Mouse (Mus musculus) limb, embryonic 15.5 days (tissue): ENCODE data around the gene Far2. TPM values are rescaled to one million over a fixed set of nuclear protein-coding genes. Genes with fewer than 3 reads are reported as not detected.
"Not testable (repeated sequence)": the region's sequence is repeated elsewhere in the genome, so short reads cannot be mapped to it uniquely, and the experiment has no call there.

Experiments
- ATAC-seq: fragments of 200-750 bp; cut with Nextera tagmentation; 2 replicates; pipeline ENCODE4 v1.8.0; 2017; ENCODE audit warnings: low read depth, moderate TSS enrichment; ENCODE audit not compliant: insufficient number of reproducible peaks, low FRiP score, low TSS enrichment
- H3K27ac ChIP-seq: fragments of 300-500 bp; sonication (generic); 2 replicates; pipeline ENCODE4 v1.5.1; 2015; ENCODE audit warnings: moderate library complexity, mild to moderate bottlenecking, inconsistent platforms
- H3K27me3 ChIP-seq: fragments of 300-500 bp; sonication (generic); 2 replicates; pipeline ENCODE4 v1.6.1; 2015; ENCODE audit warnings: inconsistent platforms
- H3K36me3 ChIP-seq: fragments of 300-500 bp; sonication (generic); 2 replicates; pipeline ENCODE4 v1.6.1; 2015; ENCODE audit warnings: inconsistent platforms
- H3K4me1 ChIP-seq: fragments of 300-500 bp; sonication (generic); 2 replicates; pipeline ENCODE4 v1.6.1; 2015; ENCODE audit warnings: inconsistent platforms
- H3K4me2 ChIP-seq: fragments of 300-500 bp; sonication (generic); 2 replicates; pipeline ENCODE4 v1.6.1; 2015; ENCODE audit warnings: mild to moderate bottlenecking, inconsistent platforms
- H3K4me3 ChIP-seq: fragments of 300-500 bp; sonication (generic); 2 replicates; pipeline ENCODE4 v1.5.1; 2015; ENCODE audit warnings: mild to moderate bottlenecking, inconsistent platforms
- H3K9ac ChIP-seq: fragments of 300-500 bp; sonication (generic); 2 replicates; pipeline ENCODE4 v1.6.1; 2015; ENCODE audit warnings: inconsistent platforms
- H3K9me3 ChIP-seq: fragments of 300-500 bp; sonication (generic); 2 replicates; pipeline ENCODE4 v1.6.1; 2016; ENCODE audit warnings: inconsistent platforms
- WGBS: fragments of 180-500 bp; shearing (Covaris S2); methylation state at CpG from one replicate; pipeline ENCODE4 v1.1.7; 2015; 5-methylcytosine and 5-hydroxymethylcytosine counted together
- polyA plus RNA-seq: library from polyadenylated mRNA; unstranded; fragments of >200 nt; fragmentation: Nextera tagmentation; extraction: Ambion mirVana; gene quantifications from 2 replicates; pipeline ENCODE4 v1.2.1, GENCODE M21; 2015

The Far2 gene
- polyA plus RNA-seq, 1 experiment from 2014 or later: 3.1 TPM

DNA sequence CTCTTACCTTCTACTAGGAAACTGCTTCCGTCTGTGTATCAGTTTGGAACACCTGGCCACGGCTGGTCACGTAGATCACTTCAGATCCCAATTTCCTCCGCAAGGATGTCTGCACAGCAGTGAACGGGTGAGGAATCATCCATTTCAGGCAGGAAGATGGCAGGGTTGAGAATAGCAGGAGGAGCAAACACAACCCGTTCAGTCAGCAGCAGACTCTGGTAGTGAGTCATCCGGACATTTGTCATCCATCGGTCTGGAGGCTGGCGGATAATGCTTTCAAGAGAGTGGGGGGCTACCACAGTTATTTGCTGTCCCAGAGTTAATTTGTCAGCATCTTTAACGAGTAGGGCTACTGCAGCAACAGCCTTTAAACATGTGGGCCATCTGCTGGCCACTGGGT is 79.8 kb downstream of the Far2 start:
- H3K36me3 ChIP-seq, H3K4me3 ChIP-seq, H3K27ac ChIP-seq, H3K4me2 ChIP-seq, H3K9ac ChIP-seq, H3K27me3 ChIP-seq, H3K9me3 ChIP-seq, ATAC-seq, H3K4me1 ChIP-seq: not testable (repeated sequence)
- 74% methylated on average over 10 of the region's 10 CpGs for WGBS

DNA sequence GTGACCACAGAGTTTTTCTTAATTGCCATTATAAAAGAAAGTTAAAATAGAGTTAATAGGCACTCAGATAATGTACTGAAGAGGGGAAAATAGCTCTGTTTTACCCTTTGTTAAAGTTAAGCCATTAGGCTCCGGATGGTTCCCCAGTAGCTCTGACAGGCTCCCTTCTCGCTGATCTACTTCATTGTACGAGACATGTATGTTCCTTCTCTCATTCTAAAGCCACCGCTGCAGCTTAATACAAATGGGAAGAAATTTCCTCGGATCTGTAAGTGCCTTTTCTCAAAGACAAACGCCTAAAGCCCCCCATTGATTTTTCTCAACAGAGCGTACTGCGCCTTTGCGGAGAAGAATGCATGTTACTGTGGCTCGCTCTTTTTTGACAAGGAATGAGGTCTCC is 85.3 kb downstream of the Far2 start:
- Histone ChIP-seq H3K27me3 (no peaks in the 10 kb centered on the region), H3K4me1 (no peaks in the 10 kb centered on the region), H3K9me3 (no peaks in the 10 kb centered on the region), H3K9ac (no peak overlapping the region), H3K27ac (no peak overlapping the region), H3K4me3 (no peak overlapping the region), H3K4me2 (no peak overlapping the region), H3K36me3 (no peaks in the 10 kb centered on the region)
- 75% methylated on average over 10 of the region's 10 CpGs for WGBS
- ATAC-seq: no peak

DNA sequence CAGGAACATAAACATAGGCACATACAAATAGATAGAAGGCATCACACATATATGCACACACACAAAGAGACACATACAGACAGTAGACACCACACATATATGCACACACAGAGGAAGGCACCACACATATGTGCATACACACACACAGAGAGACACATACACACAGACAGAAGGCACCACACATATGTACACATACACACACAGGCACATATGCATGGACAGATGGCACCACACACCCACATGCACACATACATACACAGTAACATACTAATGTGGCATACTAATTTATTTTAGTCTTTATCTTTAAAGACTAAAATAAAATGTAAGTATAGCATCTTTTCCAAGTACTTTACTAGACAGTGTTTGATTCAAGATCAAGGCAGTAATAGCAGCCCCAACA is 86.5 kb downstream of the Far2 start:
- Histone ChIP-seq H3K36me3 (no peaks in the 10 kb centered on the region), H3K9me3 (no peaks in the 10 kb centered on the region), H3K4me1 (no peaks in the 10 kb centered on the region), H3K4me3 (no peak overlapping the region), H3K27me3 (no peaks in the 10 kb centered on the region; the same call in 1 of the 2 replicates), H3K27ac (no peak overlapping the region), H3K9ac (no peak overlapping the region), H3K4me2 (no peak overlapping the region)
- no peak for ATAC-seq

DNA sequence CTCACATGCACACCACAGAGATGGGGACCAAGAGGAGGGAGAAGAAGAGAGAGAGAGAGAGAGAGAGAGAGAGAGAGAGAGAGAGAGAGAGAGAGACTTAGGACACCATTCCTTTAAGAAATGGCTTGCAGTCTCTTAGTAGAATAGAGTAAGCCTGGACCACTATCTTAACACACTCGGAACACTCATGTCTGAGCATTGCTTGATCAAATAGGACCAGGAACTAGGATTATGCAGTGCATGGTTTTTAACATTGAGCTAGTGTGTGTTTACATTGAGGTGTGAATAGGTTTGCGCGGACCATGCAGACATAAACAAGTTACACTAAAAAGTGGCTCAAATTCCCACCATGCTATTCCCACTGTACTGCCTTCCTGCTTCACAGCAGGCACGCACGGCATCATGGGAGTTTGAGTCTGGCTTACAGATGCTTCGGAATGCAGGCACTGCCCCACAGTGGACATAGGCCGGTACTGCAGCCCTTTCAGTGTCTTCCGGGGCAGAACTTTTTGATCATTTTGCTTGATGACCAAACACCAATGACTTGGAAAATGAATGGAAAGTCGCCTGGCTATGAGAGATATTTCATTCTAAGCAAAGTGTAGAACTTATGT is 88.8 kb downstream of the Far2 start:
- Histone ChIP-seq H3K4me1 (no peaks in the 10 kb centered on the region), H3K9me3 (no peaks in the 10 kb centered on the region), H3K27me3 (no peaks in the 10 kb centered on the region; the same call in 1 of the 2 replicates), H3K4me3 (no peak overlapping the region), H3K27ac (no peak overlapping the region), H3K9ac (no peak overlapping the region), H3K36me3 (no peaks in the 10 kb centered on the region), H3K4me2 (no peak overlapping the region)
- ATAC-seq: no peak
- 26% methylated on average over 9 of the region's 9 CpGs for WGBS

DNA sequence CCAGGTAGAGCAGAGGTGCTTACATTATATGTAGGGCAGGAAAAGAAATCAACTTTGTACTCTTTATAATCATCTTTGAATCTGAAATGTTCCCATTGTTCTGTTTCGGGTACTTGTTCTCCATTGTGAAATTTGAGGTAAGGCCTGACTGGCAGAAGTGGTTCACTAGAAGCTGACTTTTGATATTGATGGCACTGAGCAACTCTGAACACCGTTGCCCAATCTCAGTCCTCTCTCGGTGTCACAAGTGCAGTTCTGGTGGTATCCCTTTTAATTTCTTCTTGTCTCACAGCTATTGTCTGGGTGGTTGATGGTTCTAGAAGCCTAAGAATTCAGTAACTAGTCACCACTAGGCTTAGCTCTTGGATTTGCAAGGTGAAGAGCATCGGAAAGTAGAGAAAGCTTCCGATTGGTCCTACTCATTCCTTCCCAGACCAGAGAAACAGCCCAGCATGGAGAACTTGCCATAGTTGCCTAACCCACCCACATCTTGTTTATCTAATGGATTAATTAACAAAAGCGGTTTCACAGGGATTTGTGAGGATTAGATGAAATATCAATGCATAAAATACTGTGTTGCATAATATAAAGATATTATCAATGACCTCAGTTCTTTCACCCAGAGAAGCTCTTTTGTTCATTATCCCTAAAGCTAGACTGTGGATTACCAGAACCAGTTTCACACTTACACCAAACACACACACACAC is 92.4 kb downstream of the Far2 start:
- Histone ChIP-seq H3K9ac (no peak overlapping the region), H3K4me3 (no peak overlapping the region), H3K27ac (no peak overlapping the region), H3K36me3 (no peaks in the 10 kb centered on the region), H3K9me3 (no peaks in the 10 kb centered on the region), H3K4me1 (no peaks in the 10 kb centered on the region), H3K27me3 (no peaks in the 10 kb centered on the region; the same call in 1 of the 2 replicates), H3K4me2 (no peak overlapping the region)
- ATAC-seq: no peak
- 86% methylated on average over 6 of the region's 6 CpGs for WGBS

DNA sequence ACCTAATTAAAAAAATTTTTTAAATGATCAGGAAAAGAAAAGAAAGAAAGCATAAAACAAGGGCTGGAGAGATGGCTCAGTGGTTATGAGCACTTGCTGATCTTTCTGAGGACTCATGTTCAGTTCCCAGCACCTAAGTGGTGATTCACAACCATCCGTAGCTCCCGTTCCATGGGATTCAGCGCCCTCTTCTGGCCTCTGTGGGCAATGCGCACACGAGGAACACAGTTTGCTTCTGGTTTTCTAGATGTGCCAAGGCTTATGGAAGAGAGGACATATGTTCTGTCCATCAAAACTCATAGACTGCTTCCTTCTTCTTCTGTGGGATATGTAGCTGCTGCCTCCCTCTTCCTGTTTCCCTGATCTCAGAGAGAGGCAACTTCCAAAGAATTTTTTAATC is 94.8 kb downstream of the Far2 start:
- ATAC-seq: no peak
- H3K4me1 ChIP-seq: no peaks in the 10 kb centered on the region
- no peak overlapping the region for H3K4me3 ChIP-seq
- no peaks in the 10 kb centered on the region for H3K9me3 ChIP-seq
- 77% methylated on average over 5 of the region's 5 CpGs for WGBS
- no peak overlapping the region for H3K9ac ChIP-seq
- no peak overlapping the region for H3K4me2 ChIP-seq
- no peaks in the 10 kb centered on the region; the same call in 1 of the 2 replicates for H3K27me3 ChIP-seq
- no peaks in the 10 kb centered on the region for H3K36me3 ChIP-seq
- H3K27ac ChIP-seq: no peak overlapping the region

DNA sequence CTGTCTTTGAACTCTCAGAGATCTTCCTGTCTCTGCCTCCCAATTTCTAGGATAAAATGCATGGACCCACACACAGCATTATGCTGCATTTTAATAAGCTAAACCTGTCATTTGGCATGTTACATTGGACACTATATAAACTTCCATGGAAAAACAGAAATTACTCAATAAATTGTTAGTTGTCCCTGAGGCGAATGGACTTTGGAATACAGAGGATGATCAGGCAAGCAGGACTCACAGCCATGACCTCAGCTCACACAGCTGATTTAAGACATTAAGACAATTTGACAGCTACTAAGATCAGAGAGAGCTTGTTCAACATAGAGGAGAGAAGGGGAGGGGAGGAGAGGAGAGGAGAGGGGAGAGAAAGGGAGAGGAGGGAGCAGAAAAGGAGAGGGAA is 95.4 kb downstream of the Far2 start:
- 84% methylated on average over 1 of the region's 1 CpGs for WGBS
- Histone ChIP-seq H3K27me3 (no peaks in the 10 kb centered on the region; the same call in 1 of the 2 replicates), H3K4me3 (no peak overlapping the region), H3K4me2 (no peak overlapping the region), H3K27ac (no peak overlapping the region), H3K4me1 (no peaks in the 10 kb centered on the region), H3K36me3 (no peaks in the 10 kb centered on the region), H3K9me3 (no peaks in the 10 kb centered on the region), H3K9ac (no peak overlapping the region)
- ATAC-seq: no peak

DNA sequence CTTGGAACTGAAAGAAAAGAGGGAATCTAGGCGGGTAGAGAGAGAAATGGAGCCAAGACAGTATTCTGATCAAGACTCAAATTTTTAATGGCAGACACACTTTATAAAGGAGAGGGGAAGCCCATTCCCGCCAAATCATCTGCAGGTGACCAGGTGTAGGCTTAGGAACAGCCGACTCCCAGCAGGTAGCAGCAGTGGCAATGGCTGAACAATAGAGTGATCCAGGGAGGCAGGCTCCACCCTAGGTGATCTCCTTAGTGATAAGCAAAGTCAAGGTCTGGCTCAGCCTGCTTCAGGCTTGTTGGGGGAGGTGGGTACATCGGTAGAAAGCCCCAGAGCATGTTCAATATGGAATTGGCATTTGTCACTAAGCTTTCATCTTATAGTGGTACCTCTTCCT is 105.2 kb downstream of the Far2 start:
- 68% methylated on average over 4 of the region's 4 CpGs for WGBS

DNA sequence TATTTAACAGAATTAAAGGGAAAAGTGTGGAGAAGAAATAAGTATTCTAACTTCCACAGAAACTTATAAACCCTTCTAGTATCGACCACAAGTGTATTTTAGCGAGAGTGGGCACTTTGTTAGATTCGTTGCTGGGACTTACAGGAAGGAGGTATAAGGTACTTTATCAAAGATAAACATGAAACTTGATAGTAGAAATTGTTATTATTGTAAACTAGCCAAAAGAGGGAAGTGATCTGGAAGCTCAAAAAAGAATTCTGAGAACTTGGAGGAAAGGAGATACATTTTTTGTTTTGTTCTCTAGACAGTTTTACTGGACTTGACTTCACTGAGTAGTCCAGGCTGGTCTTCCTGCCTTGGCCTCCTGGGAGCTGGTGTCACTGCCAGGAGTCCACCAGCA is 125.8 kb downstream of the Far2 start:
- ATAC-seq: no peak
- no peak overlapping the region for H3K4me2 ChIP-seq
- no peaks in the 10 kb centered on the region for H3K9me3 ChIP-seq
- H3K4me3 ChIP-seq: no peak overlapping the region
- no peaks in the 10 kb centered on the region for H3K36me3 ChIP-seq
- WGBS: 73% methylated on average over 3 of the region's 3 CpGs
- no peak overlapping the region for H3K9ac ChIP-seq
- H3K4me1 ChIP-seq: no peaks in the 10 kb centered on the region
- H3K27me3 ChIP-seq: no peaks in the 10 kb centered on the region
- no peak overlapping the region for H3K27ac ChIP-seq

More for the DNA sequence above, 105.2 kb downstream of the Far2 start:
- not testable (repeated sequence) for ATAC-seq, H3K9ac ChIP-seq, H3K4me2 ChIP-seq, H3K4me1 ChIP-seq, H3K27me3 ChIP-seq, H3K27ac ChIP-seq, H3K36me3 ChIP-seq, H3K4me3 ChIP-seq, H3K9me3 ChIP-seq

DNA sequence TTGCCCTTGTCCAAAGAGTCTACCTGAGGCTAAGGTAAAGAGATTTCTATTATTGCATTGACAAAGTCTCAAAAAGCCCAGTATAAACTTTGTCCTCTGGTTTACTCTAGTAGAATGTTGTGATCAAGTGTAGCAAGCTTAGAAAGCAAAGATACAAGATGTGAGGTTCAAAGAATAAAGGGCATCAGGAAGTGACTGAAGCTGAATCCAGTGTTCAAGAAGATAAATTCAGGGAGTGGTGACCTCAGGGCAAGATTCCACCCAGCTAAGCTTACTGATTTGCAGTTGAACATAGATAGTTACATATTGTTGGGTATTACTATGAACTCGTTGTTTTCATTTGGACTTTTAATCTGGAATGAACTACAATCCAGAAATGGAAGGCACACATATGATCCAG is 138.6 kb downstream of the Far2 start:
- peaks cover 73% of the 10 kb centered on the region for H3K36me3 ChIP-seq
- no peak overlapping the region for H3K4me2 ChIP-seq
- no peaks in the 10 kb centered on the region for H3K9me3 ChIP-seq
- no peaks in the 10 kb centered on the region for H3K27me3 ChIP-seq
- no peak overlapping the region for H3K9ac ChIP-seq
- no peak overlapping the region for H3K27ac ChIP-seq
- H3K4me1 ChIP-seq: no peaks in the 10 kb centered on the region
- no peak for ATAC-seq
- 88% methylated on average over 1 of the region's 1 CpGs for WGBS
- no peak overlapping the region for H3K4me3 ChIP-seq

DNA sequence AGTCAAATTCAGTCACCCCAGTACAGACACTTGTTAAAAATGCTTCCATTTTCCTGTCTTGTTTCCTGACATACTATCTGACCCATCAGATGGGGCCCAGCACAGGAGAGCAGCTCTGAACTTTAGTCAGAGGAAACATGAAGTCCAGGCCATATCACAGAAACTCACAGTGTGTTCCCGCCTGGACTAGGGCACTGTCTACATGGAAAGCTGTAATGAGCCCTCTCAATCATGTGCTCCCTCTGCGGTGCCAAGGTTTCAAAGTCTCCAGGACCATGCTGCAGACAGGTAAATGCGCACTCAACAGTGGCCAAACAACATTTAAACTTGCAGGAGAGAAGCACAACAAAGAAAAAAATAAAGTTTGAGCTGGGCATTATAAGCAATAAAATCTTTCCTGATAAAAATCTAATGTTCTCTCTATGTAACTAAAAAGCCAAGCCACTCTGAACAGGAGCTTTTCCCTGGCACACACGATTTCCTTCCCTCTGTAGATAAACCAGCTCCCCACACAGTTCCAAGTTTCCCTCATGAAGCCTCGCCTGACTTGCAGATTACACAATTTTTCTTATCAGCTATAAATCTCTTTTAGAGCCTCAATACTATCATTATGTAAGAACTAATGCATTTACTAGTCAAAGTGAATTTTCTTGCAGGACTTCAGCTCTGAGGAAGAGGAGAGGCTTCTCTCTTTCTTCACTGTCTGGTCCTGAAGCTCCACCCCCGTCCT is 147.1 kb downstream of the Far2 start:
- Histone ChIP-seq H3K4me2 (no peak overlapping the region), H3K27ac (no peak overlapping the region), H3K4me1 (no peaks in the 10 kb centered on the region), H3K36me3 (peaks cover 47% of the 10 kb centered on the region), H3K27me3 (no peaks in the 10 kb centered on the region), H3K9me3 (no peaks in the 10 kb centered on the region), H3K9ac (no peak overlapping the region), H3K4me3 (no peak overlapping the region)
- no peak for ATAC-seq
- 85% methylated on average over 6 of the region's 6 CpGs for WGBS

DNA sequence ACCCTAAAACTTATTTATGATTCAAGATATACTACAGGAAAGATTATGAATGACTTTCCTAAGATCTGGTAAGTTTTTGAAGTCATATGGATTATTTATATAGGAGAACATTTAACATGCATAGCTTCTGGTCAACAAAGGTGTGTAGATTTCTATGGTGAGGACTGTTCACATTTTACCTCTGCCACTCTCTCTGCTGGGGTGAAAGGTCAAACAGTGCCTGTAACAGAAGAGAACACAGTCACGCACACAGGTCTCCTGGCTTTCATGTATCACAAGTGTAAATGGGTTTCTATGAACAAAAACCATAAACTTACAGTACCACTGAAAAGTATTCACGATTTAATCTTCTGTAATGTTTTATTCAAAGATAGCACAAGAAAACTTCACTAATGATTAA is 152.1 kb downstream of the Far2 start:
- H3K36me3 ChIP-seq: peaks cover 55% of the 10 kb centered on the region
- no peaks in the 10 kb centered on the region for H3K9me3 ChIP-seq
- no peak overlapping the region for H3K27ac ChIP-seq
- no peaks in the 10 kb centered on the region for H3K27me3 ChIP-seq
- 87% methylated on average over 2 of the region's 2 CpGs for WGBS
- no peak for ATAC-seq
- no peak overlapping the region for H3K4me2 ChIP-seq
- no peak overlapping the region for H3K4me3 ChIP-seq
- no peak overlapping the region for H3K9ac ChIP-seq
- H3K4me1 ChIP-seq: no peaks in the 10 kb centered on the region
